Mouse (Mus musculus) embryonic fibroblast, embryonic 13.5 days (primary cell): Measurements from ENCODE around the gene Phf5a.

ENCODE experiments used
- CTCF ChIP-seq: IDR thresholded peaks from 2 replicates; pipeline ENCODE4 v1.5.1; 2011; ENCODE audit warnings: mild to moderate bottlenecking, control low read depth, low read length, moderate library complexity, borderline replicate concordance; ENCODE audit not compliant: insufficient read depth
- POLR2A ChIP-seq: IDR thresholded peaks from 2 replicates; pipeline ENCODE4 v1.6.1; 2011; ENCODE audit warnings: low read depth, mild to moderate bottlenecking, control low read depth, low read length, moderate library complexity

- TF ChIP-seq POLR2A (no peak), CTCF (no peak)
Observed at GRCm38 (mm10) chr15:81847861-81848260, 23.9 kb downstream of the Phf5a start.
